Mouse (Mus musculus) embryonic facial prominence, embryonic 15.5 days (tissue): ENCODE results near the gene Zfp574. TPM values are rescaled to one million over a fixed set of nuclear protein-coding genes. Genes with fewer than 3 reads are reported as not detected.

Experiments
- ATAC-seq: fragments of 200-750 bp; cut with Nextera tagmentation; 2 replicates; pipeline ENCODE4 v1.8.0; 2017; ENCODE audit warnings: low read depth, moderate TSS enrichment; ENCODE audit not compliant: insufficient number of reproducible peaks, low FRiP score, low TSS enrichment
- H3K27ac ChIP-seq: fragments of 300-500 bp; sonication (generic); replicated peaks from 2 replicates; pipeline ENCODE4 v1.5.1; 2015; ENCODE audit warnings: mild to moderate bottlenecking, inconsistent platforms
- H3K27me3 ChIP-seq: fragments of 300-500 bp; sonication (generic); 2 replicates; pipeline ENCODE4 v1.6.1; 2015; ENCODE audit warnings: inconsistent platforms
- H3K36me3 ChIP-seq: fragments of 300-500 bp; sonication (generic); 2 replicates; pipeline ENCODE4 v1.6.1; 2015; ENCODE audit warnings: mild to moderate bottlenecking, inconsistent platforms
- H3K4me1 ChIP-seq: fragments of 300-500 bp; sonication (generic); 2 replicates; pipeline ENCODE4 v1.6.1; 2015; ENCODE audit warnings: inconsistent platforms
- H3K4me2 ChIP-seq: fragments of 300-500 bp; sonication (generic); replicated peaks from 2 replicates; pipeline ENCODE4 v1.6.1; 2015; ENCODE audit warnings: mild to moderate bottlenecking, inconsistent platforms
- H3K4me3 ChIP-seq: fragments of 300-500 bp; sonication (generic); replicated peaks from 2 replicates; pipeline ENCODE4 v1.5.1; 2015; ENCODE audit warnings: mild to moderate bottlenecking, inconsistent platforms
- H3K9ac ChIP-seq: fragments of 300-500 bp; sonication (generic); 2 replicates; pipeline ENCODE4 v1.6.1; 2015; ENCODE audit warnings: inconsistent platforms
- H3K9me3 ChIP-seq: fragments of 300-500 bp; sonication (generic); replicated peaks from 2 replicates; pipeline ENCODE4 v1.6.1; 2016; ENCODE audit warnings: inconsistent platforms
- WGBS: fragments of 180-500 bp; shearing (Covaris S2); methylation state at CpG from one replicate; pipeline ENCODE4 v1.1.7; 2015; 5-methylcytosine and 5-hydroxymethylcytosine counted together
- microRNA-seq: library from miRNA; unstranded; fragments of <30 nt; microRNA quantifications from one replicate; pipeline ENCODE4, GENCODE M21; 2016; ENCODE audit warnings: borderline number of aligned reads
- polyA plus RNA-seq: library from polyadenylated mRNA; unstranded; fragments of >200 nt; fragmentation: Nextera tagmentation; extraction: Ambion mirVana; gene quantifications from 2 replicates; pipeline ENCODE4 v1.2.1, GENCODE M21; 2015

The Zfp574 gene
- polyA plus RNA-seq, 1 experiment from 2014 or later = 35.8 TPM

GRCm38 (mm10) chr7:25120061-25120834 lies 47.9 kb downstream of the Zfp574 start:
- Histone ChIP-seq H3K9me3 (no peaks in the 10 kb centered on the region), H3K4me3 (no peak overlapping the region), H3K27me3 (no peaks in the 10 kb centered on the region), H3K27ac (no peak overlapping the region), H3K4me2 (no peak overlapping the region), H3K9ac (no peak overlapping the region), H3K4me1 (no peaks in the 10 kb centered on the region), H3K36me3 (no peaks in the 10 kb centered on the region)
- no peak for ATAC-seq
- WGBS = 66% methylated on average over 15 of the region's 25 CpGs

- Histone ChIP-seq H3K9ac (no peak overlapping the region), H3K9me3 (no peaks in the 10 kb centered on the region), H3K27me3 (no peaks in the 10 kb centered on the region), H3K27ac (no peak overlapping the region), H3K4me2 (no peak overlapping the region), H3K4me3 (no peak overlapping the region), H3K4me1 (no peaks in the 10 kb centered on the region), H3K36me3 (no peaks in the 10 kb centered on the region)
- no peak for ATAC-seq
- 63% methylated on average over 13 of the region's 13 CpGs for WGBS
These were observed 48.9 kb downstream of the Zfp574 start for GRCm38 (mm10) chr7:25121240-25121786.

DNA sequence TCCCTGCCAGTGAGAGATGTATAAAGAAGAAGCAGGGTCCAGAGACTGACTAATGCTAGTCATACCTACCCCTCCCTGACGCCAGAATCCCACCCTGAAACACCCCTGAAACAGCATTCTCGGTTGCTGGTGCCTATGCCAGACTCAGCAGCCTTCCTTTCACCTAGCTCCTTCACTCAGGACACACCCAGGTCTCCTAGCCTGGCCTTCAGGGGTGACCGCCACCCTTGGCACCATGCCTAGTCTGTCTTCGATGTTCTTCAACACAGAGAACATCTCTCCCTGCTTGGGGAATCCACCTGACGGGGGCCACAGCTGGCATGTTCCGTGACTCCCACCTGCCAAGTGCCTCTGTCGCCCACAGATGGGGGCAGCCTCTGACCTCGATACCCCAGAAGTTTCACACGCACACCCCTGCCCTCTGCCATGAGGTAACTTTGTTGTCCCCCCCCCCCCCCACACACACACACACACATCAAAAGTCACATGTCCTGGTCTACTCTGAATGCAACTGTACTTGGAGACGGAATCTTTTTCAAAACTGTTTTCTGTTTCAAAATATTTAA lies 53.4 kb downstream of the Zfp574 start:
- Histone ChIP-seq H3K9me3 (no peaks in the 10 kb centered on the region), H3K4me2 (no peak overlapping the region), H3K4me1 (no peaks in the 10 kb centered on the region), H3K4me3 (no peak overlapping the region), H3K9ac (no peak overlapping the region), H3K36me3 (no peaks in the 10 kb centered on the region), H3K27me3 (0 out of 2 replicates have a peak, but pooled peaks cover 2% of the 10 kb centered on the region), H3K27ac (no peak overlapping the region)
- 74% methylated on average over 10 of the region's 10 CpGs for WGBS
- no peak for ATAC-seq

DNA sequence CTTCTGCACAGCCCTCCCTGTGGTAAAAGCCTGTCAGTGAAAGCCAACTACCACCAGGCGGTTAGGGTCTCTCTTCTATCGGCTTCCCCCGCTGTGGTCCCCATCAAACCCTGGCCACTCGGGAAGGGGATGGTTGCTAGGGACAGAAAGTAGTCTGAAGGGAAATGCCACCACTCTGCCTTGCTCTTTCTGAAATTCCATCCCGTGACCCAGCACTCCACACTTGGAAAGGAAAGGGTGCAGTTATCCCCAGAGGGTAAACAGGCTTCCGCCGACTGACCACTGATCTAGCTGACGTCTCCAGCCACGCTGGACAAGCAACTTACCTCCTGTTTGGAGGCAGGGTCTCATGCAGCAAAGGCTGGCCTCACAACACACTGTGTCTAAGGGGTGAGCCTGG lies 55.6 kb downstream of the Zfp574 start:
- Histone ChIP-seq H3K9ac (no peak overlapping the region), H3K4me3 (no peak overlapping the region), H3K4me1 (0 out of 2 replicates have a peak, but pooled peaks cover 4% of the 10 kb centered on the region), H3K9me3 (no peaks in the 10 kb centered on the region), H3K27me3 (peaks cover 21% of the 10 kb centered on the region), H3K36me3 (no peaks in the 10 kb centered on the region), H3K4me2 (no peak overlapping the region), H3K27ac (no peak overlapping the region)
- 61% methylated on average over 9 of the region's 9 CpGs for WGBS
- ATAC-seq = no peak

GRCm38 (mm10) chr7:25129390-25129979 lies 57.1 kb downstream of the Zfp574 start:
- WGBS = 62% methylated on average over 13 of the region's 13 CpGs
- no peaks in the 10 kb centered on the region for H3K36me3 ChIP-seq
- ATAC-seq = no peak
- no peak overlapping the region for H3K4me3 ChIP-seq
- H3K27ac ChIP-seq = no peak overlapping the region
- H3K4me2 ChIP-seq = no peak overlapping the region
- peaks cover 7% of the 10 kb centered on the region; the same call in 1 of the 2 replicates for H3K4me1 ChIP-seq
- H3K9me3 ChIP-seq = no peaks in the 10 kb centered on the region
- peaks cover 36% of the 10 kb centered on the region for H3K27me3 ChIP-seq
- no peak overlapping the region for H3K9ac ChIP-seq

DNA sequence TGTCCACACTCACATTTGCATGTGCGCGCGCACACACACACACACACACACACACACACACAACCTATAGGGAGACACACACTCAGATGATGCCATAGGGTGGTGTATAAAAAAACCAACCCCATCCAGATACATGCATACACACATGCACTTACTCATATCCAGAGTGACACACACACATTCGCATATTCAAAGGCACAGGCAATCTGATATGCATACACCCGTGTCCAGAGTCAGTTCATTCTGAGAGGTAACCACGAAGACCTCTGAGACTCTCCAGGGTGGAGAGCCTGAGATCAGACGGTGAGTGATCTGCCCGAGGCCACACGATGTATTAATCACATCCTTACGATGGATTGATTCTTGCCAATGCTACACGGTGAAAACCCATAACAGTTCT lies 58.2 kb downstream of the Zfp574 start:
- H3K4me3 ChIP-seq = no peak overlapping the region
- WGBS = 62% methylated on average over 11 of the region's 11 CpGs
- no peaks in the 10 kb centered on the region for H3K36me3 ChIP-seq
- H3K27ac ChIP-seq = no peak overlapping the region
- peaks cover 7% of the 10 kb centered on the region; the same call in 1 of the 2 replicates for H3K4me1 ChIP-seq
- H3K4me2 ChIP-seq = no peak overlapping the region
- peaks cover 47% of the 10 kb centered on the region for H3K27me3 ChIP-seq
- no peak for ATAC-seq
- H3K9ac ChIP-seq = no peak overlapping the region
- H3K9me3 ChIP-seq = no peaks in the 10 kb centered on the region

- H3K9me3 ChIP-seq = no peaks in the 10 kb centered on the region
- ATAC-seq = no peak
- H3K4me1 ChIP-seq = peaks cover 7% of the 10 kb centered on the region; the same call in 1 of the 2 replicates
- H3K27me3 ChIP-seq = peaks cover 53% of the 10 kb centered on the region
- no peak overlapping the region for H3K4me3 ChIP-seq
- no peaks in the 10 kb centered on the region for H3K36me3 ChIP-seq
- WGBS = 84% methylated on average over 11 of the region's 11 CpGs
- H3K4me2 ChIP-seq = no peak overlapping the region
- no peak overlapping the region for H3K9ac ChIP-seq
- H3K27ac ChIP-seq = no peak overlapping the region
These were observed 58.9 kb downstream of the Zfp574 start for GRCm38 (mm10) chr7:25131247-25131646.

GRCm38 (mm10) chr7:25132318-25132960 lies 60.1 kb downstream of the Zfp574 start:
- Histone ChIP-seq H3K9me3 (no peaks in the 10 kb centered on the region), H3K9ac (no peak overlapping the region), H3K36me3 (no peaks in the 10 kb centered on the region), H3K4me2 (peak overlapping the region; percentile 2; the same call in 1 of the 2 replicates), H3K27ac (no peak overlapping the region), H3K4me3 (no peak overlapping the region), H3K27me3 (peaks cover 55% of the 10 kb centered on the region), H3K4me1 (peaks cover 7% of the 10 kb centered on the region; the same call in 1 of the 2 replicates)
- WGBS = 7% methylated on average over 25 of the region's 25 CpGs
- no peak for ATAC-seq

Small RNA genes within 50 kb of the gene (microRNA-seq; reads per million reads assigned to microRNA genes)
- gene Mir6537 = not detected

Other genes starting within 250 kb of the Zfp574 start
- 8.1 and 21.7 TPM in 2 replicates for gene Gm9844, start 210.4 kb upstream of the Zfp574 start, polyA plus RNA-seq
- gene Lypd4, start 202.6 kb upstream of the Zfp574 start, polyA plus RNA-seq = not detected in 2 replicates
- 0.09 TPM in 1 of 2 replicates, not detected in the other for gene Dmrtc2, start 202.5 kb upstream of the Zfp574 start, polyA plus RNA-seq
- 2,979 and 3,008 TPM in 2 replicates for gene Rps19, start 188.2 kb upstream of the Zfp574 start, polyA plus RNA-seq
- 0.59 and 0.69 TPM in 2 replicates for gene Cd79a, start 175.2 kb upstream of the Zfp574 start, polyA plus RNA-seq
- gene Arhgef1, start 169.7 kb upstream of the Zfp574 start, polyA plus RNA-seq = 121 and 126 TPM in 2 replicates
- gene Gm4881, start 128.1 kb upstream of the Zfp574 start, polyA plus RNA-seq = not detected in 2 replicates
- 211 and 215 TPM in 2 replicates for gene Rabac1, start 99.8 kb upstream of the Zfp574 start, polyA plus RNA-seq
- 1.5 and 2.0 TPM in 2 replicates for gene Atp1a3, start 66.6 kb upstream of the Zfp574 start, polyA plus RNA-seq
- 6.0 and 6.7 TPM in 2 replicates for gene Grik5, start 221 bp upstream of the Zfp574 start, polyA plus RNA-seq
- 1.1 and 2.0 TPM in 2 replicates for gene Pou2f2, start 107.2 kb downstream of the Zfp574 start, polyA plus RNA-seq
- gene Dedd2, start 148.0 kb downstream of the Zfp574 start, polyA plus RNA-seq = 13.2 and 14.7 TPM in 2 replicates
- gene Zfp526, start 148.9 kb downstream of the Zfp574 start, polyA plus RNA-seq = 3.3 TPM in 2 replicates
- gene Gsk3a, start 165.3 kb downstream of the Zfp574 start, polyA plus RNA-seq = 11.5 and 13.0 TPM in 2 replicates
- 21.0 and 22.1 TPM in 2 replicates for gene Erf, start 178.2 kb downstream of the Zfp574 start, polyA plus RNA-seq
- gene Cic, start 195.1 kb downstream of the Zfp574 start, polyA plus RNA-seq = 46.3 and 50.6 TPM in 2 replicates
- 213 and 216 TPM in 2 replicates for gene Pafah1b3, start 225.4 kb downstream of the Zfp574 start, polyA plus RNA-seq
- 0.49 and 0.65 TPM in 2 replicates for gene Prr19, start 228.8 kb downstream of the Zfp574 start, polyA plus RNA-seq
- gene Tmem145, start 233.5 kb downstream of the Zfp574 start, polyA plus RNA-seq = 1.2 and 1.8 TPM in 2 replicates
- gene Megf8, start 244.6 kb downstream of the Zfp574 start, polyA plus RNA-seq = 16.4 and 17.3 TPM in 2 replicates